Mouse (Mus musculus): ENCODE measurements at regions not wholly inside any gene's neighbourhood (a gene's known extent, or its start where the extent isn't known, plus 50 kb on each side); places are given as distances from the start of the nearest gene placed in this dataset.

DNA sequence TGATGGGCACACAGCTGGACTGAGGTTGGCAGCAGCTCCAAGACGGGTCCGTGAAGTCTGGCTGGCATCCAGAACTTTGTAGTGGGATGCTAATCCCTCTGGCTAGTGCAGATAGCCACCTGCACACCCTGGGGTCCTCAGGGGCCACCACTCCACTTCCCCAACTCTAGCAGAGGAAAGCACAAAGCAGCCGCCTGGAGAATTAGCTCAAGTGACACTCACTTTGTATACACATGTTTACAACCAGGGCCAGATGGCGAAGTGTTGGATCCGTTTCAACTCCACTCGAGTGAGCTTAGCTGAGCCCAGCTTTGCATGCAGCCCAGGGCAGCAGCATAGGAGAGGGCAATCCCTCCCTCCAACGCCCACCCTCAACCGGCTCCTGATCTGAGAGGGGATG lies 200.5 kb upstream of the Rpl38 start:
- no peak overlapping the region for H3K4me3 ChIP-seq (ENCODE audit: low read depth, low read length)
- no peaks in the 10 kb centered on the region for H3K27me3 ChIP-seq (ENCODE audit: insufficient read depth, low read length)
- peaks cover 88% of the 10 kb centered on the region for H3K9me3 ChIP-seq (replicated peaks)
- H3K4me1 ChIP-seq (ENCODE audit: insufficient read depth, low read depth, low read length): no peaks in the 10 kb centered on the region
- TF ChIP-seq CTCF (IDR thresholded peaks at IDR 0.05; ENCODE audit: low read depth, low read length) (no peak), POLR2AphosphoS5 (IDR thresholded peaks at IDR 0.05; ENCODE audit: insufficient replicate concordance, low read depth, low read length) (no peak), GATA2 (IDR thresholded peaks at IDR 0.05; ENCODE audit: borderline replicate concordance, low read depth, low read length) (no peak), TAL1 (conservative IDR thresholded peaks at IDR 0.05; ENCODE audit: low read depth, low read length) (no peak), GATA1 (IDR thresholded peaks at IDR 0.05; ENCODE audit: borderline replicate concordance, low read length) (no peak)
- H3K36me3 ChIP-seq (replicated peaks): no peaks in the 10 kb centered on the region
- no peak for ATAC-seq (ENCODE audit: extremely low read depth, insufficient number of reproducible peaks, low FRiP score, poor library complexity, severe bottlenecking)
- DNase-seq (ENCODE audit: low spot score): no peak

DNA sequence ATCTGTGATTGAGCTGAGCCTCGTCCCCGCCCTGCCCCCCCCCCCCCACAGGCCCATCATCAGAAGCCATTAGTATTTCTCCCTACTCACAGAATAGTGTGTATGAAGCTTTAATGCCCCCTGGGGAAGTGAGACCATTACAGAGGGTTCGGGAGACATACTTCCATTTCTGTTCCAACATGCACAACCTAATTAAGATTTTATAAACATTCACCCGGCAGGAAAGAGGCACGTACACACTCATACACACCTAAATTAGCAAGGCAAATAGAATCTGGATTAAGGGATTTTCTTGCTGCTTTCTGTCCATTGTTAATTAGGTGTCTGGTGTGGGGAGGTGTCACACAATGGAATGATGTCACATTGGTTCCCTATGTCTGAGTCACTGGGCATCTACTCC lies 202.8 kb upstream of the Rpl38 start:
- TF ChIP-seq TAL1 (conservative IDR thresholded peaks at IDR 0.05; ENCODE audit: low read depth, low read length) (no peak), GATA1 (IDR thresholded peaks at IDR 0.05; ENCODE audit: borderline replicate concordance, low read length) (no peak), CTCF (IDR thresholded peaks at IDR 0.05; ENCODE audit: low read depth, low read length) (no peak)
- no peaks in the 10 kb centered on the region for H3K27me3 ChIP-seq (ENCODE audit: insufficient read depth, low read length)
- no peaks in the 10 kb centered on the region for H3K36me3 ChIP-seq (replicated peaks)
- H3K4me1 ChIP-seq (ENCODE audit: insufficient read depth, low read depth, low read length): no peaks in the 10 kb centered on the region
- peaks cover 71% of the 10 kb centered on the region for H3K9me3 ChIP-seq (replicated peaks)
- no peak overlapping the region for H3K4me3 ChIP-seq (ENCODE audit: low read depth, low read length)
- no peak for ATAC-seq (ENCODE audit: extremely low read depth, insufficient number of reproducible peaks, low FRiP score, poor library complexity, severe bottlenecking)
- no peak for DNase-seq (ENCODE audit: low spot score)

DNA sequence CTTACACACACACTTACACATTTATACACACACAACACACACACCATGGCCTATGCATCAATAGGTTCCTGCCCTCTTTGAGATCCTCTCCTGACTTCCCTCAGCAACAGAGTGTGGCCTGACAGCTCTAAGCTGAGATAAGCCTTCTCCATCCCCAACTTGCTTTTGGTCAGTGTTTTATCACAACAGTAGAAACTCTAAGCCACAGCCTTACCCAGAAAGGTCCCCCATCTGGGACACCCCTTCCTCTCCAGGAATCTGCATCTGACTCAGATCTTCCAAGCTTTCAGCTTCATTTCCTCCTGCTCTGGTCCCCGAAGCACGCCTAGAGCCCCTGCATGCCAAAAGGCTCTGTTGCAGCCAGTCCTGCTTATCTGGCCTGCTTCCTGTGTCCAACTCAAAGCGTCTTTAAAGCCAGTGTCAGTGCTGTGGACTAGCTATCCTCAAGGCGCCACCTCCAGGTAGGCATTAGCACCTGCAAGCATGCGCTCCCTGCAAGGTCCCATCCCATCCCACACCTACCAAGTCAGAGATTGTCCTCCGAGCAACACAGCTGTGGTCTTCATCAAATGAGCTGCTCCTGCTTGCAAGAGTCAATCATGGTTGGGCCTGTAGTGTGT lies 205.5 kb upstream of the Rpl38 start:
- Histone ChIP-seq H3K4me3 (ENCODE audit: low read depth, low read length) (no peak overlapping the region), H3K36me3 (replicated peaks) (no peaks in the 10 kb centered on the region), H3K27me3 (ENCODE audit: insufficient read depth, low read length) (no peaks in the 10 kb centered on the region), H3K4me1 (ENCODE audit: insufficient read depth, low read depth, low read length) (no peaks in the 10 kb centered on the region), H3K9me3 (replicated peaks) (peaks cover 49% of the 10 kb centered on the region)
- TF ChIP-seq TAL1 (conservative IDR thresholded peaks at IDR 0.05; ENCODE audit: low read depth, low read length) (no peak), POLR2AphosphoS5 (IDR thresholded peaks at IDR 0.05; ENCODE audit: insufficient replicate concordance, low read depth, low read length) (no peak), GATA2 (IDR thresholded peaks at IDR 0.05; ENCODE audit: borderline replicate concordance, low read depth, low read length) (no peak), CTCF (IDR thresholded peaks at IDR 0.05; ENCODE audit: low read depth, low read length) (no peak), GATA1 (IDR thresholded peaks at IDR 0.05; ENCODE audit: borderline replicate concordance, low read length) (no peak)
- no peak for DNase-seq (ENCODE audit: low spot score)
- ATAC-seq (ENCODE audit: extremely low read depth, insufficient number of reproducible peaks, low FRiP score, poor library complexity, severe bottlenecking): no peak

DNA sequence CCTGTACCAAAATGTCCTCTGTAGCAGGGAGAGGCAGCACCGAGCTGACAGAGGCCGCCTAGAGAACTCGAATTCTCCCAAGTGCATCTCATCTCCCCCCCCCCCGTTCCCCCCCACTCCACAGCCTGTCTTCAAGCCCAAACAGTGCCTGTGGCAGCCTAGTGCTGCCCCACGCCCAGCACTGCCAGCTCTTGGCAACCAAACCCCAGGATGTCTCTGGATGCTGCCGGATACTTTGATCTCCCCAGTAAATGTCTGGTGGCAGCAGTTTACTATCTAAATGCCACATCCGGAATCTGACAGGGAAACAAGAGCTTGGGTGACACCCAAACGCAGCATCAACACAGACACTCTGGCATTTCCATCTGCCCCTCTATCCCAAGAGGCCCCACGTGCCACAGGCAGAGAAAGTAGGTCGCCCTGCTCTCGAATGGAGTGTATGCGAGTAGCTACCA lies 213.4 kb upstream of the Rpl38 start:
- Histone ChIP-seq H3K9me3 (replicated peaks) (peaks cover 58% of the 10 kb centered on the region), H3K4me1 (ENCODE audit: insufficient read depth, low read depth, low read length) (no peaks in the 10 kb centered on the region), H3K36me3 (replicated peaks) (no peaks in the 10 kb centered on the region), H3K27me3 (ENCODE audit: insufficient read depth, low read length) (no peaks in the 10 kb centered on the region), H3K4me3 (ENCODE audit: low read depth, low read length) (no peak overlapping the region)
- TF ChIP-seq TAL1 (conservative IDR thresholded peaks at IDR 0.05; ENCODE audit: low read depth, low read length): no peak
- ATAC-seq (ENCODE audit: extremely low read depth, insufficient number of reproducible peaks, low FRiP score, poor library complexity, severe bottlenecking): no peak
- no peak for DNase-seq (ENCODE audit: low spot score)

DNA sequence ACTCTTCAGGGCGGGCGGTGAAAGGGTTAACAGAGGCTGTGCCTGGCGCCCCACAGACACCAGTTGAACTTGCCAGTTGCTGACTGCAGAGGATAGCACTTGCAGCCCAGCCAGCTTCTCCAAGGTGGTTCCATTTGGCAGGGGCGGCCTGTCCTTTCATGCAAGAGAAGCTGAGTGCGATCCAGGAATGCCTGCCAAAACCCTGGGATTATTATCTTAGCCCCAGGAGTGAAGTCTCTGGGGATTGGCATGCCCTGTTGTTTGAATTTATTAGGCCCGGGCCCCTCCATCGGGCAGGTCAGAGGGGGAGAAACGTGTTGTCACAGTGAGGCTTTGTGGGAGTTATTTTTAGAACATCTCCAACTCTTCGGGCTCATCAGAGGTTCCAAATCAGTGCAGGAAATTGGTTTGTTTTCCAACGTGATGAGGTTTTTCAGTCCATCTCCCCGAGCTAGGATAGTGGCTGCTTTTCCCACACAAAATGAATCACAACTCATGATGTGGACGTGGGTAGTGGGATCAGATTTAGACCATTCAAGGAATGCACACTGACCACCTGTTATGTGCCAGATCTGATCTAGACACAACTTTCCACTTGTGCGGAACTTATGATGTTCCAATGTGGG lies 219.4 kb upstream of the Rpl38 start:
- Histone ChIP-seq H3K4me3 (ENCODE audit: low read depth, low read length) (no peak overlapping the region), H3K36me3 (replicated peaks) (no peaks in the 10 kb centered on the region), H3K4me1 (ENCODE audit: insufficient read depth, low read depth, low read length) (no peaks in the 10 kb centered on the region), H3K9me3 (replicated peaks) (peaks cover 85% of the 10 kb centered on the region), H3K27me3 (ENCODE audit: insufficient read depth, low read length) (no peaks in the 10 kb centered on the region)
- ATAC-seq (ENCODE audit: extremely low read depth, insufficient number of reproducible peaks, low FRiP score, poor library complexity, severe bottlenecking) (no peak), DNase-seq (ENCODE audit: low spot score) (no peak)
- TF ChIP-seq POLR2AphosphoS5 (IDR thresholded peaks at IDR 0.05; ENCODE audit: insufficient replicate concordance, low read depth, low read length): no peak

DNA sequence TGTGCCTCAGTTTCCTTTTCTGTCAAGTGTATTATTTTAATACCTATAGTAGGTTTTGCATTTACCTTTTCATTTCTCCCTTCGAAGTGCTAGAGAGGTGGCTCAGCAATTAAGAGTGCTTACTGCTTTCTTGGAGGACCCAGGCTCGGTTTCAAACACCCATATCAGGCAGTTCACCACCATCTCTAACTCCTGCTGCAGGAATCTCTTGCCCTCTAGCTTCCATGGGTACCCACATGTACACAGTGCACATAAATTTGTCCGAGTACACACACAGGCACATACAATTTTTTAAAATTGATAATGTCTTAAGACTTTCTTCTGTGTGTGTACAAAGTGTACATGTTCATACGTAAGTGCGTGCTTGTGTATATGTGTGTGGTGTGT lies 220.9 kb upstream of the Rpl38 start:
- H3K27me3 ChIP-seq (ENCODE audit: insufficient read depth, low read length): no peaks in the 10 kb centered on the region
- H3K9me3 ChIP-seq (replicated peaks): peaks cover 86% of the 10 kb centered on the region
- no peaks in the 10 kb centered on the region for H3K4me1 ChIP-seq (ENCODE audit: insufficient read depth, low read depth, low read length)
- no peaks in the 10 kb centered on the region for H3K36me3 ChIP-seq (replicated peaks)
- no peak for ATAC-seq (ENCODE audit: extremely low read depth, insufficient number of reproducible peaks, low FRiP score, poor library complexity, severe bottlenecking)
- DNase-seq (ENCODE audit: low spot score): no peak
- TF ChIP-seq POLR2AphosphoS5 (IDR thresholded peaks at IDR 0.05; ENCODE audit: insufficient replicate concordance, low read depth, low read length) (no peak), CTCF (IDR thresholded peaks at IDR 0.05; ENCODE audit: low read depth, low read length) (no peak), TAL1 (conservative IDR thresholded peaks at IDR 0.05; ENCODE audit: low read depth, low read length) (no peak), GATA2 (IDR thresholded peaks at IDR 0.05; ENCODE audit: borderline replicate concordance, low read depth, low read length) (no peak), GATA1 (IDR thresholded peaks at IDR 0.05; ENCODE audit: borderline replicate concordance, low read length) (no peak)
- H3K4me3 ChIP-seq (ENCODE audit: low read depth, low read length): no peak overlapping the region

All from G1E (cell line).